Mouse (Mus musculus) limb, embryonic 11.5 days (tissue): Measurements from ENCODE around the gene Ccdc169. TPM values are rescaled to one million over a fixed set of nuclear protein-coding genes. Genes with fewer than 3 reads are reported as not detected.

Experiments
- ATAC-seq: fragments of 200-750 bp; cut with Nextera tagmentation; 2 replicates; pipeline ENCODE4 v1.8.0; 2017; ENCODE audit warnings: low read depth; ENCODE audit not compliant: insufficient number of reproducible peaks, low FRiP score, low TSS enrichment
- DNase-seq: peaks from one replicate; pipeline ENCODE4 v3.0.0-alpha.2; 2015; ENCODE audit warnings: low spot score
- H3K27ac ChIP-seq: fragments of 300-500 bp; sonication (generic); replicated peaks from 2 replicates; pipeline ENCODE4 v1.5.1; 2014; ENCODE audit warnings: low read depth, mild to moderate bottlenecking, low read length
- H3K27me3 ChIP-seq: fragments of 300-500 bp; sonication (generic); 2 replicates; pipeline ENCODE4 v1.6.1; 2014; ENCODE audit warnings: mild to moderate bottlenecking, low read length, mixed read lengths; ENCODE audit not compliant: control insufficient read depth, insufficient read depth
- H3K36me3 ChIP-seq: fragments of 300-500 bp; sonication (generic); 2 replicates; pipeline ENCODE4 v1.6.1; 2014; ENCODE audit warnings: mild to moderate bottlenecking, low read length, moderate library complexity, mixed read lengths; ENCODE audit not compliant: control insufficient read depth, insufficient read depth
- H3K4me1 ChIP-seq: fragments of 300-500 bp; sonication (generic); 2 replicates; pipeline ENCODE4 v1.6.1; 2014; ENCODE audit warnings: low read length, mixed read lengths; ENCODE audit not compliant: control insufficient read depth, insufficient read depth
- H3K4me2 ChIP-seq: fragments of 300-500 bp; sonication (generic); 2 replicates; pipeline ENCODE4 v1.6.1; 2014; ENCODE audit warnings: low read depth, mild to moderate bottlenecking, moderate library complexity; ENCODE audit not compliant: severe bottlenecking
- H3K4me3 ChIP-seq: fragments of 300-500 bp; sonication (generic); 2 replicates; pipeline ENCODE4 v1.5.1; 2014; ENCODE audit warnings: low read depth, low read length
- H3K9ac ChIP-seq: fragments of 300-500 bp; sonication (generic); 2 replicates; pipeline ENCODE4 v1.6.1; 2014; ENCODE audit warnings: mild to moderate bottlenecking, low read length
- H3K9me3 ChIP-seq: fragments of 300-500 bp; sonication (generic); 2 replicates; pipeline ENCODE4 v1.6.1; 2016; ENCODE audit warnings: low read length; ENCODE audit not compliant: control insufficient read depth
- WGBS: fragments of 180-500 bp; shearing (Covaris S2); extraction: QIAGEN DNeasy Blood & Tissue Kit; methylation state at CpG from one replicate; pipeline ENCODE4 v1.1.7; 2014; 5-methylcytosine and 5-hydroxymethylcytosine counted together
- polyA plus RNA-seq: library from polyadenylated mRNA; unstranded; fragments of >200 nt; fragmentation: Nextera tagmentation; extraction: Ambion mirVana; gene quantifications from 2 replicates; pipeline ENCODE4 v1.2.1, GENCODE M21; 2014

Gene Ccdc169
- polyA plus RNA-seq, 1 experiment from 2014 or later = 0.08 TPM

GRCm38 (mm10) chr3:55114313-55115065 lies 22.6 kb upstream of the Ccdc169 start:
- Histone ChIP-seq H3K4me1 (no peaks in the 10 kb centered on the region), H3K9me3 (no peaks in the 10 kb centered on the region), H3K27me3 (no peaks in the 10 kb centered on the region), H3K4me2 (no peak overlapping the region), H3K4me3 (no peak overlapping the region), H3K9ac (no peak overlapping the region), H3K27ac (no peak overlapping the region), H3K36me3 (peaks cover 19% of the 10 kb centered on the region; the same call in 1 of the 2 replicates)
- 75% methylated on average over 7 of the region's 7 CpGs for WGBS
- DNase-seq (no peak), ATAC-seq (no peak)

DNA sequence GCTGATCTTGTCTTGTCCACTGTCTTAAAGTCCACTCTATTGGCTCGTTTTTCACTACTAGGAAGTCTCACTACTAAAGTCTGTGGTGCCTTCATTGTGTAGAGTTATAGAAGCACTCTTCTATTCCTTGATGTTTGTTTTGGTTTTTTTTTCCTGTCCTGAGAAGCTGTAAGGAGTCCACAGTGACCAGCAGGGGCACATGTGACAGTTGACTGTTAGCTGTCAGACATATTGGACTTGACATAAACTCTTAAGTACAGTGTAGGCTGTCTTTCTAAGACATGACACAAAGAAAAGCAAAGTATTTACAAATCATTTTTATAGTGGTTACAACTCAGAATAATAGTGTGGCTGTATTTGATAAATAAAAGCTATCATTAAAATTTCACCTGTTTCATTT lies 22.1 kb upstream of the Ccdc169 start:
- DNase-seq (no peak), ATAC-seq (no peak)
- no peak overlapping the region for H3K9ac ChIP-seq
- WGBS = 76% methylated on average over 1 of the region's 1 CpGs
- no peaks in the 10 kb centered on the region for H3K4me1 ChIP-seq
- peaks cover 19% of the 10 kb centered on the region; the same call in 1 of the 2 replicates for H3K36me3 ChIP-seq
- no peak overlapping the region for H3K27ac ChIP-seq
- H3K27me3 ChIP-seq = no peaks in the 10 kb centered on the region
- H3K4me2 ChIP-seq = no peak overlapping the region
- no peaks in the 10 kb centered on the region for H3K9me3 ChIP-seq
- H3K4me3 ChIP-seq = no peak overlapping the region

- Histone ChIP-seq H3K4me2 (no peak overlapping the region), H3K4me1 (no peaks in the 10 kb centered on the region), H3K4me3 (no peak overlapping the region), H3K9ac (no peak overlapping the region), H3K27me3 (no peaks in the 10 kb centered on the region), H3K36me3 (peaks cover 22% of the 10 kb centered on the region; the same call in 1 of the 2 replicates), H3K27ac (no peak overlapping the region), H3K9me3 (no peaks in the 10 kb centered on the region)
- WGBS = 92% methylated on average over 8 of the region's 8 CpGs
- DNase-seq (no peak), ATAC-seq (no peak)
Observed at GRCm38 (mm10) chr3:55115989-55116388, 21.1 kb upstream of the Ccdc169 start.

GRCm38 (mm10) chr3:55119275-55119898 lies 17.8 kb upstream of the Ccdc169 start:
- DNase-seq = no peak
- Histone ChIP-seq H3K9me3 (no peaks in the 10 kb centered on the region), H3K9ac (no peak overlapping the region), H3K27me3 (no peaks in the 10 kb centered on the region), H3K4me1 (no peaks in the 10 kb centered on the region), H3K27ac (no peak overlapping the region), H3K4me3 (no peak overlapping the region), H3K4me2 (no peak overlapping the region), H3K36me3 (peaks cover 23% of the 10 kb centered on the region; the same call in 1 of the 2 replicates)
- no peak for ATAC-seq
- 89% methylated on average over 6 of the region's 6 CpGs for WGBS

DNA sequence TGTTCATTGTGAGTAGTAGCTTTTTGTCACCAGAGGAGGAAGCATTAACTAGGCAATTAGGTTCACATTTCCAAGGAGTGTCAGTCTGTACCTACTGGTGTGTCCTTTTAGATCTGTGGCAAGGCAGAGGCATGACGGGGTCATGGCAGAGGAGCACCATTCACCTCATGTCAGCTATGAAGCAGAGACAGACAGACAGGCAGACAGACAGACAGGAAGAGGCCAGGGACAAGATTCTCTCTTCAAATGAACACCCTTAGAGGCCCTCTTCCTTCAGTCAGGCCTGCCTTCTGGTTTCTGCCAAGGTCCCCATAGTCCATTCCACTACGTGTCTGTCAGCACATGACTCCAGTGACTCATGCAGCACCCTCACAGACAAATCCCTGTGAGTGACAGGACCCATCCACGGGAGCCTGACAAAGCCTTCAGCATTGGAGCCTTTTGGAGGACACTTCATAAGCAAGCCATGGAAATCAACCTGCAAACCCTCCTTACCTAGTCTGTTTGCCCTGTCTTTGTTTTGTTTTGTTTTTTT lies 14.7 kb upstream of the Ccdc169 start:
- H3K27ac ChIP-seq = no peak overlapping the region
- H3K9ac ChIP-seq = no peak overlapping the region
- no peak for DNase-seq
- no peak overlapping the region for H3K4me2 ChIP-seq
- 97% methylated on average over 3 of the region's 3 CpGs for WGBS
- peaks cover 20% of the 10 kb centered on the region; the same call in 1 of the 2 replicates for H3K36me3 ChIP-seq
- H3K9me3 ChIP-seq = no peaks in the 10 kb centered on the region
- H3K4me1 ChIP-seq = no peaks in the 10 kb centered on the region
- H3K4me3 ChIP-seq = no peak overlapping the region
- H3K27me3 ChIP-seq = no peaks in the 10 kb centered on the region
- ATAC-seq = no peak

GRCm38 (mm10) chr3:55123064-55123463 lies 14.1 kb upstream of the Ccdc169 start:
- WGBS = 94% methylated on average over 4 of the region's 4 CpGs
- Histone ChIP-seq H3K9ac (no peak overlapping the region), H3K36me3 (peaks cover 14% of the 10 kb centered on the region; the same call in 1 of the 2 replicates), H3K9me3 (no peaks in the 10 kb centered on the region), H3K27me3 (no peaks in the 10 kb centered on the region), H3K27ac (no peak overlapping the region), H3K4me2 (no peak overlapping the region), H3K4me3 (no peak overlapping the region), H3K4me1 (no peaks in the 10 kb centered on the region)
- ATAC-seq (no peak), DNase-seq (no peak)

DNA sequence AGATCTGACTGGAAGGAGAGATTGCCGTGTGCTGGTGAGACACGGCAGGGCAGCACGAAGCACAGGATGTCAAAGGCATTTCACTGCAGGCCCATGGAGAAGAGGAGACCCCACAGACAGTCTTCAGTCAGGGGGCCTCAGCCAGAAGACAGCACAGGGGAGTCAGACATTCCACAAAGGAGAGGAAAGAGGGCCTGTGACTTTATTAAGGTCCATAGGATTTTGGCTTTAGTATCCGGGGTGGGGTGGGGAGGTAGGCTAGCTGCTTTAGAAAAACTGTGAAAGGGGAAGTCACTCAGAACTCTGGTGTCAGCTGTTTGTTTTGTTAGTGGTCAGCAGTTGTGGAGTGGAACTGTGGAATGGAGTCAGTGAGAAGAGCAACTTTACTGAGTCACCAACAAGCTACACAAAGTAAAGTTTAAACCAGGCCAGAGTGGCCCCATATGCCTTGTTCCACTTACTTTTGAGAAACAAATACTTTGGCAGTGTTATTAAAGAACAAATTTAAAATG lies 7.9 kb upstream of the Ccdc169 start:
- no peak for ATAC-seq
- peaks cover 13% of the 10 kb centered on the region for H3K36me3 ChIP-seq

DNA sequence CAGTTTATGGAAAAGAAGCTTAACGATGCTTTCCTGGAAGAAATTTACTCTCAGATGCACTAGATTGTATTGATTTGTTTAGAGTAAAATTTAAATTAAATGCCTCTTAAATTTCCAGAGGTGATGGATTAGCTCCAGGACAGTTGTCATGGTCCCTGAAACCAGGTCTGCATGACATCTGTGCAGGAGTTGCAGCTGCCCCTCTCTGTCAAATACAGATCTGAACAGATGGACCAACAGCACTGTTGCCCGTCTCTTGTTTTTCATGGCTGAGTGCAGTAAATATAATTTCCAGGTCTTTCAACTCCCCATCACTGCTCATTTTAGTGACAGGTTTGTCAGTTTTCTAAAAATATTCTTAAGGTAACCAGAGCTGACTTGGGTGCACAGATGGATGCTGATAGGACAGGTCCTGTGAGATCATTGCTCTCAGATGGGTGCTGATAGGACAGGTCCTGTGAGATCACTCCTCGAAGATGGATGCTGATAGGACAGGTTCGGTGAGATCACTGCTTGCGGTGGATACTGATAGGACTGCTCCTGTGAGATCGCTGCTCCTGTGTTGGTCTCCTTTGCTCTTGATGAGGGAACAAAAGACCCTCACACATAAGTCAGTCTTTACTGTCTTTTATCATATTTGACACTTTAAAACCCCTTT lies 5.4 kb upstream of the Ccdc169 start:
- Histone ChIP-seq H3K4me2 (no peak overlapping the region), H3K27me3 (no peaks in the 10 kb centered on the region), H3K36me3 (peaks cover 21% of the 10 kb centered on the region), H3K4me3 (no peak overlapping the region), H3K4me1 (no peaks in the 10 kb centered on the region), H3K9me3 (no peaks in the 10 kb centered on the region), H3K27ac (no peak overlapping the region), H3K9ac (no peak overlapping the region)
- ATAC-seq = no peak
- DNase-seq = no peak
- 90% methylated on average over 6 of the region's 6 CpGs for WGBS

More for the DNA sequence above, 7.9 kb upstream of the Ccdc169 start:
- H3K27me3 ChIP-seq = no peaks in the 10 kb centered on the region
- DNase-seq = no peak
- 88% methylated on average over 4 of the region's 4 CpGs for WGBS
- no peak overlapping the region for H3K9ac ChIP-seq
- no peaks in the 10 kb centered on the region for H3K9me3 ChIP-seq
- no peak overlapping the region for H3K4me2 ChIP-seq
- no peak overlapping the region for H3K27ac ChIP-seq
- no peaks in the 10 kb centered on the region for H3K4me1 ChIP-seq
- H3K4me3 ChIP-seq = no peak overlapping the region
